Mouse (Mus musculus) hematopoietic multipotent progenitor cell, adult 10-12 weeks (in vitro differentiated cells): Measurements from ENCODE around the gene Lyrm4. TPM values are rescaled to one million over a fixed set of nuclear protein-coding genes. Genes with fewer than 3 reads are reported as not detected.

Experiments
- polyA plus RNA-seq: library from polyadenylated mRNA; stranded (reverse); fragments of >175 nt; gene quantifications from 2 replicates; pipeline ENCODE4 v1.2.3, GENCODE M21; 2012; ENCODE audit warnings: low replicate concordance

Gene Lyrm4
- 2.7 and 2.9 TPM in 2 replicates for polyA plus RNA-seq

DNA sequence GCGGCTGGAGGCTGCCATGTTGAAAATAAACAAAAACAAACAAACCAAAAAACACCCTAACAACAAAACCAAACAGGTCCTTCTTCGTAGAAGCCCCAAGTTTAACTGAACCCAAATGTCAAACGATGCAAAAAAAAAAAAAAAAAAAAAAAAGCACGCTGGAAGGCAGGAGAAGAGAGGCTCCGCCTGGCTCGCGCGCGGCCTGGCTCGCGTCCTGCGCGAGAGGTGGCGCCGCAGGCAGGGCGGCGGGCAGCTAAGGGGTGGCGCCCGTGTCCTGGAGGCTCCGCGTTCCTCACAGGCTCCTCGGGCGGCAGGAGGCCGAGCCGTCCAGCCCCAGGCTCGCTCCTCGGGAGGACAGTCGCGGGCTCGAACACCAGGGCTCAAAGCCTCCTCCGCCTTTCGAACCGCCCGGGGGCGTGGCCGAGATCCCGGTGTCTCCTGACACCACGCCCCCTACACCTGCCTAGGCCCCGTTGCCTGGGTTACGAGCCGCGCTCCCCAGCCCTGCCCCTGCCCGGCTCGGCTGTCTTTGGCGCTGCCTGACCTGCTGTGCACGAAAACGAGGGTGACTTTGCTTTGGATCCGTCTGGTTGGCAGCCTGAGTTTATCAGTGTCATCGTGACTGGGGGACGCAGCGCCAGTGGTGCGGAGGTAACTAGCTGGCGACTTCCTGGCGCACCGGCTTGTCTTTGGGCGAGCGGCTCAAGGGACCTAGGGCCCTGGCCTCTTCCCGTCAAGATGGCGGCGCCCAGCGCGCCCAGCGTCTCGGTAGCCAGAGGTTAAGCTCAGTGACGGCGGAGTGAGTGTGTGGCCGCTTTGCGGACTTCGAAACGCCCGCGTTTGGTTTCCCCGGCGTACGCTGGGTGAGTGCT is at the start of gene Lyrm4, which contains the start of gene Fars2:
Gene Lyrm4, minus strand, starts transcription at position 384 of the 872 bp plus-strand sequence.
Gene Fars2, plus strand, starts transcription at position 270 of the 872 bp plus-strand sequence.

DNA sequence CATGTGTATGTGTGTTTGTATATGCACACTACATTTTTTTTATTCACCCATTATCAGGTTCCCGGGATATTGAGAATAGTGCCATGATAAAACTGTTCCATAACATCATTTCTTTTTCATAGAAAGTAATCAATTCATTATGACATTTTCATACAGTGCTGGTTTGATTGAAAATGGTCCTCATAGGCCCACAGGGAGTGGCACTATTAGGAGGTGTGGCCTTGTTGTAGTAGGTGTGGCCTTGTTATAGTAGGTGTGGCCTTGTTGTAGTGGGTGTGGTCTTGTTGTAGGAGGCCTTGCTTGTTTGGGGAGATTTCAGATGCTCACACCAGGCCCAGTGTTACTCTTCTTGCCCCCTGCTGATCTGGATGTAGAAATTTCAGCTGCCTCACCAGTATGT is 158.8 kb downstream of the Lyrm4 start, which contains the start of gene Ppp1r3g:
Gene Ppp1r3g, plus strand, starts transcription at position 301 of the 400 bp plus-strand sequence.

Other genes with a start within 250 kb of the Lyrm4 start
- gene Rpp40, start 211.2 kb downstream of the Lyrm4 start, polyA plus RNA-seq = 8.0 and 10.7 TPM in 2 replicates
- gene Ppp1r3g, start 158.7 kb downstream of the Lyrm4 start, polyA plus RNA-seq = not detected in 2 replicates
- gene Fars2, start 114 bp downstream of the Lyrm4 start, polyA plus RNA-seq = 18.5 and 25.9 TPM in 2 replicates